Mouse (Mus musculus): ENCODE data around the gene Nrbf2. TPM values are rescaled to one million over a fixed set of nuclear protein-coding genes. Genes with fewer than 3 reads are reported as not detected.

Gene Nrbf2
- polyA plus RNA-seq, 1 experiment from 2014 or later: 37.0 TPM

DNA sequence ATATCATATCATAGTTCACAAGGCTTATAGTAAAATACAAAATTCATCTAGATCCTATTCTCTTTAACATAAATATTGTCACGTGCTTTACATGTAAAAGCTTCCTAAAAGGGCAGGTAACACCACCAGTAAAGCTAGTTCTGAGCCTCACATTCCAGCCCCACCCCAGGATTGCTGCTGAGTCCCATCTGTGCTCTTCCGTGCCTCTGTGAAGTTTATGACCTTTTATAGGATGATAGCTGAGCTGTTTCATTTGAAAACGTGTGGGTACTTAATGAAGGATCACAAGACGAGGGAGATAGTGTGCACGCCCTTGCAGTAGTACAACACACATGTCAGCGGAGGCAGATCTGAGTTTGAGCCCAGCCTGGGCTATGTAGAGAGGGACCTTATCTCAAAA is 54.7 kb downstream of the Nrbf2 start:
- peaks cover 36% of the 10 kb centered on the region for H3K36me3 ChIP-seq (ENCODE audit: control insufficient read depth, insufficient read depth, low read length)
- no peak overlapping the region for H3K4me2 ChIP-seq (ENCODE audit: low read depth, low read length)
- no peak overlapping the region for H3K27ac ChIP-seq (ENCODE audit: low read depth, low read length)
- H3K4me3 ChIP-seq (ENCODE audit: low read depth, low read length): no peak overlapping the region
- H3K27me3 ChIP-seq (ENCODE audit: control insufficient read depth, insufficient read depth, low read length): no peaks in the 10 kb centered on the region
- no peak overlapping the region for H3K9ac ChIP-seq (replicated peaks; ENCODE audit: low read depth, low read length)
- H3K9me3 ChIP-seq (ENCODE audit: control insufficient read depth, low read length): no peaks in the 10 kb centered on the region
- no peaks in the 10 kb centered on the region for H3K4me1 ChIP-seq (ENCODE audit: control insufficient read depth, insufficient read depth, low read length)
- WGBS: 49% methylated on average over 6 of the region's 6 CpGs
- no peak for ATAC-seq (ENCODE audit: low read depth)

GRCm38 (mm10) chr10:67226543-67226942 is 58.6 kb downstream of the Nrbf2 start:
- WGBS: 88% methylated on average over 14 of the region's 14 CpGs
- no peaks in the 10 kb centered on the region for H3K27me3 ChIP-seq (ENCODE audit: control insufficient read depth, insufficient read depth, low read length)
- ATAC-seq (ENCODE audit: low read depth): no peak
- H3K9ac ChIP-seq (replicated peaks; ENCODE audit: low read depth, low read length): no peak overlapping the region
- no peaks in the 10 kb centered on the region for H3K9me3 ChIP-seq (ENCODE audit: control insufficient read depth, low read length)
- H3K27ac ChIP-seq (ENCODE audit: low read depth, low read length): no peak overlapping the region
- peaks cover 28% of the 10 kb centered on the region for H3K36me3 ChIP-seq (ENCODE audit: control insufficient read depth, insufficient read depth, low read length)
- no peak overlapping the region for H3K4me3 ChIP-seq (ENCODE audit: low read depth, low read length)
- H3K4me2 ChIP-seq (ENCODE audit: low read depth, low read length): no peak overlapping the region
- no peaks in the 10 kb centered on the region for H3K4me1 ChIP-seq (ENCODE audit: control insufficient read depth, insufficient read depth, low read length)

- ATAC-seq (ENCODE audit: low read depth): no peak
- Histone ChIP-seq H3K4me1 (ENCODE audit: control insufficient read depth, insufficient read depth, low read length) (no peaks in the 10 kb centered on the region), H3K4me2 (ENCODE audit: low read depth, low read length) (no peak overlapping the region), H3K9me3 (ENCODE audit: control insufficient read depth, low read length) (no peaks in the 10 kb centered on the region), H3K27me3 (ENCODE audit: control insufficient read depth, insufficient read depth, low read length) (no peaks in the 10 kb centered on the region), H3K9ac (replicated peaks; ENCODE audit: low read depth, low read length) (no peak overlapping the region), H3K36me3 (ENCODE audit: control insufficient read depth, insufficient read depth, low read length) (peaks cover 27% of the 10 kb centered on the region), H3K4me3 (ENCODE audit: low read depth, low read length) (no peak overlapping the region), H3K27ac (ENCODE audit: low read depth, low read length) (no peak overlapping the region)
- WGBS: 81% methylated on average over 7 of the region's 7 CpGs
Measured at GRCm38 (mm10) chr10:67226109-67226508, 59.0 kb downstream of the Nrbf2 start.

DNA sequence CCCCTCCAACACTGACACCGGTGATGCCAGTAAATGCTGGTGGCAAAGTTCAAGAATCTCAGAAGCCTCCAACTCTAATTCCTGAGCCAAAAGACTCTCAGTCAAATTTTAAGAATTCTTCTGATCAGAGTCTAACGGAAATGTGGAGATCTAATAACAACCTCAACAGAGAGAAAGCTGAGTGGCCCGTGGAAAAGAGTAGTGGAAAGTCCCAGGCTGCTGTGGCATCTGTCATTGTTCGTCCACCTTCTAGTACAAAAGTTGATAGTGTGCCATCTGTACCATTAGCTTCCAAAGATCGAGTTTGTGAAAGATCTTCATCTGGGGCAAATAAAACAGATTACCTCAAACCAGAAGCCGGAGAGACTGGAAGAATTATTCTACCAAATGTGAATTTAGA is 59.6 kb downstream of the Nrbf2 start:
- Histone ChIP-seq H3K4me1 (ENCODE audit: control insufficient read depth, insufficient read depth, low read length) (no peaks in the 10 kb centered on the region), H3K4me2 (ENCODE audit: low read depth, low read length) (no peak overlapping the region), H3K9me3 (ENCODE audit: control insufficient read depth, low read length) (no peaks in the 10 kb centered on the region), H3K4me3 (ENCODE audit: low read depth, low read length) (no peak overlapping the region), H3K9ac (replicated peaks; ENCODE audit: low read depth, low read length) (no peak overlapping the region), H3K36me3 (ENCODE audit: control insufficient read depth, insufficient read depth, low read length) (peaks cover 25% of the 10 kb centered on the region), H3K27ac (ENCODE audit: low read depth, low read length) (no peak overlapping the region), H3K27me3 (ENCODE audit: control insufficient read depth, insufficient read depth, low read length) (no peaks in the 10 kb centered on the region)
- 92% methylated on average over 6 of the region's 6 CpGs for WGBS
- ATAC-seq (ENCODE audit: low read depth): no peak

DNA sequence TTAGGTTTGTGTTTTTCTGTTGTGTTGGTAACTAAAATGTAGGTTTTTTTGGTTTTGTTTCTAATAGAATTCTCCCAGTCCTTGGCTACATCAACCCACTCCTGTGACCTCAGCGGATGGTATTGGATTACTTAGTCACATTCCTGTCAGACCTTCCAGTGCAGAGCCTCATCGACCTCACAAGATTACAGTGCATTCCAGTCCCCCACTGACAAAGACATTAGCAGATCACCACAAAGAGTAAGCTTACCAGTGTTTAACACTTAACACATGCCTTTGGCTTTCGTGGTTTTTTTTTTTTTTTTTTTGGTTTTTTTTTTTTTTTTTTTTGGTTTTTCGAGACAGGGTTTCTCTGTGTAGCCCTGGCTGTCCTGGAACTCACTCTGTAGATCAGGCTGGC is 61.2 kb downstream of the Nrbf2 start:
- Histone ChIP-seq H3K4me1 (ENCODE audit: control insufficient read depth, insufficient read depth, low read length) (no peaks in the 10 kb centered on the region), H3K4me2 (ENCODE audit: low read depth, low read length) (no peak overlapping the region), H3K9ac (replicated peaks; ENCODE audit: low read depth, low read length) (no peak overlapping the region), H3K4me3 (ENCODE audit: low read depth, low read length) (no peak overlapping the region), H3K27me3 (ENCODE audit: control insufficient read depth, insufficient read depth, low read length) (no peaks in the 10 kb centered on the region), H3K9me3 (ENCODE audit: control insufficient read depth, low read length) (no peaks in the 10 kb centered on the region), H3K36me3 (ENCODE audit: control insufficient read depth, insufficient read depth, low read length) (peaks cover 33% of the 10 kb centered on the region), H3K27ac (ENCODE audit: low read depth, low read length) (no peak overlapping the region)
- no peak for ATAC-seq (ENCODE audit: low read depth)
- WGBS: 90% methylated on average over 3 of the region's 4 CpGs

GRCm38 (mm10) chr10:67221284-67221683 is 63.8 kb downstream of the Nrbf2 start:
- Histone ChIP-seq H3K4me3 (ENCODE audit: low read depth, low read length) (no peak overlapping the region), H3K4me1 (ENCODE audit: control insufficient read depth, insufficient read depth, low read length) (no peaks in the 10 kb centered on the region), H3K36me3 (ENCODE audit: control insufficient read depth, insufficient read depth, low read length) (peaks cover 34% of the 10 kb centered on the region), H3K27me3 (ENCODE audit: control insufficient read depth, insufficient read depth, low read length) (no peaks in the 10 kb centered on the region), H3K9ac (replicated peaks; ENCODE audit: low read depth, low read length) (no peak overlapping the region), H3K27ac (ENCODE audit: low read depth, low read length) (no peak overlapping the region), H3K9me3 (ENCODE audit: control insufficient read depth, low read length) (no peaks in the 10 kb centered on the region), H3K4me2 (ENCODE audit: low read depth, low read length) (no peak overlapping the region)
- ATAC-seq (ENCODE audit: low read depth): no peak
- 47% methylated on average over 5 of the region's 5 CpGs for WGBS

DNA sequence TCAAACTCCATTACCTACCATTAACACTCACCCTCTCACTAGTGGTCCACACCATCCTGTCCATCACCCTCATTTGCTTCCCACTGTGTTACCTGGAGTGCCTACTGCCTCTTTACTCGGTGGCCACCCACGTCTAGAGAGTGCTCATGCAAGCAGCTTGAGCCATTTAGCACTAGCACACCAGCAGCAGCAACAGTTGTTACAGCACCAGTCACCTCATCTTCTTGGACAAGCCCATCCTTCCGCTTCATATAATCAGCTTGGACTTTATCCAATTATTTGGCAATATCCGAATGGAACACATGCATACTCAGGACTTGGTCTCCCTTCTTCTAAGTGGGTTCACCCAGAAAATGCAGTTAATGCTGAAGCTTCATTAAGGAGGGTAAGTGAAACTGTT is 64.9 kb downstream of the Nrbf2 start:
- H3K4me2 ChIP-seq (ENCODE audit: low read depth, low read length): no peak overlapping the region
- H3K27me3 ChIP-seq (ENCODE audit: control insufficient read depth, insufficient read depth, low read length): no peaks in the 10 kb centered on the region
- no peak for ATAC-seq (ENCODE audit: low read depth)
- peaks cover 32% of the 10 kb centered on the region for H3K36me3 ChIP-seq (ENCODE audit: control insufficient read depth, insufficient read depth, low read length)
- no peak overlapping the region for H3K4me3 ChIP-seq (ENCODE audit: low read depth, low read length)
- WGBS: 88% methylated on average over 4 of the region's 4 CpGs
- H3K9ac ChIP-seq (replicated peaks; ENCODE audit: low read depth, low read length): no peak overlapping the region
- no peaks in the 10 kb centered on the region for H3K9me3 ChIP-seq (ENCODE audit: control insufficient read depth, low read length)
- H3K27ac ChIP-seq (ENCODE audit: low read depth, low read length): no peak overlapping the region
- no peaks in the 10 kb centered on the region for H3K4me1 ChIP-seq (ENCODE audit: control insufficient read depth, insufficient read depth, low read length)

DNA sequence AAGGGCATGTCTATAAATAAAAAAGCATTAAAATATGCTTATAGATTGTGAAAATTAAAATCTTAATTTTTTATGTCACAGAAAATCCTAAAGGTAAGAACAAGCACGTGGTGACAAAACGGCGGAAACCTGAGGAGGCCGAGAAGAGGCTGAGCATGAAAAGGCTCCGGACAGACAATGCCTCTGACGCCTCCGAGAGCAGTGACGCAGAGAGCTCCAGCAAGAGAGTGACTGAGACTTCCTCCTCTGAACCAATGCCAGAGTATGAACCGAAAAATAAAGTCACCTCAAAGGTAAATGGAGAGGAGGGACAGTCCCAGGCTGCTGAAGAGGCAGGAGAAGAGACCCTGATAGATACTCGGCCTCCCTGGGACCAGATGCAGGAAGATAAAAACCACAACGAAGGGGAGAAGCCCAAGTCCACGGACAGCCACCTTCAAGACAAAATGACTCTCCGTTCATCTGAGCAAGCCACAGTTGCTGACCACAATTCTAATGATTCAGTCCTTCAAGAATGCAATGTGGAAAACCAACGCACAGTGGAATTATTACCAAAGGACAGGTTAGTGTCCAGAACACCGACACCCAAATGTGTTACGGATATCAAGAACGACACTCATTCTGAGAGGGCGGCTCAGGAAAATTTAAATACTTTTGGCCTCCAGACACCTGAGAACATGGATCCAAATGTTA is 66.1 kb downstream of the Nrbf2 start:
- Histone ChIP-seq H3K4me2 (ENCODE audit: low read depth, low read length) (no peak overlapping the region), H3K9me3 (ENCODE audit: control insufficient read depth, low read length) (no peaks in the 10 kb centered on the region), H3K4me1 (ENCODE audit: control insufficient read depth, insufficient read depth, low read length) (no peaks in the 10 kb centered on the region), H3K36me3 (ENCODE audit: control insufficient read depth, insufficient read depth, low read length) (peaks cover 25% of the 10 kb centered on the region), H3K27me3 (ENCODE audit: control insufficient read depth, insufficient read depth, low read length) (no peaks in the 10 kb centered on the region), H3K4me3 (ENCODE audit: low read depth, low read length) (no peak overlapping the region), H3K9ac (replicated peaks; ENCODE audit: low read depth, low read length) (no peak overlapping the region), H3K27ac (ENCODE audit: low read depth, low read length) (no peak overlapping the region)
- 96% methylated on average over 18 of the region's 18 CpGs for WGBS
- no peak for ATAC-seq (ENCODE audit: low read depth)

- WGBS: 88% methylated on average over 3 of the region's 3 CpGs
- H3K27me3 ChIP-seq (ENCODE audit: control insufficient read depth, insufficient read depth, low read length): no peaks in the 10 kb centered on the region
- no peaks in the 10 kb centered on the region for H3K4me1 ChIP-seq (ENCODE audit: control insufficient read depth, insufficient read depth, low read length)
- no peak overlapping the region for H3K27ac ChIP-seq (ENCODE audit: low read depth, low read length)
- peaks cover 25% of the 10 kb centered on the region for H3K36me3 ChIP-seq (ENCODE audit: control insufficient read depth, insufficient read depth, low read length)
- no peak overlapping the region for H3K4me2 ChIP-seq (ENCODE audit: low read depth, low read length)
- no peak overlapping the region for H3K9ac ChIP-seq (replicated peaks; ENCODE audit: low read depth, low read length)
- no peaks in the 10 kb centered on the region for H3K9me3 ChIP-seq (ENCODE audit: control insufficient read depth, low read length)
- no peak for ATAC-seq (ENCODE audit: low read depth)
- no peak overlapping the region for H3K4me3 ChIP-seq (ENCODE audit: low read depth, low read length)
Measured at GRCm38 (mm10) chr10:67216872-67217271, 68.2 kb downstream of the Nrbf2 start.

All from neural tube, embryonic 14.5 days (tissue).